Mouse (Mus musculus) forebrain, postnatal 0 days (tissue): ENCODE data around the gene Armc10. TPM values are rescaled to one million over a fixed set of nuclear protein-coding genes. Genes with fewer than 3 reads are reported as not detected.

Experiments
- ATAC-seq: fragments of 200-750 bp; cut with Nextera tagmentation; 2 replicates; pipeline ENCODE4 v1.8.0; 2017; ENCODE audit warnings: mild to moderate bottlenecking, moderate library complexity
- DNase-seq: peaks from one replicate; pipeline ENCODE4 v3.0.0-alpha.2; 2015
- H3K27ac ChIP-seq: fragments of 300-500 bp; sonication (generic); 2 replicates; pipeline ENCODE4 v1.5.1; 2014; ENCODE audit warnings: low read depth, mild to moderate bottlenecking, antibody characterized with exemption, low read length, moderate library complexity, mixed read lengths
- H3K27me3 ChIP-seq: fragments of 300-500 bp; sonication (generic); 2 replicates; pipeline ENCODE4 v1.6.1; 2014; ENCODE audit warnings: mild to moderate bottlenecking, low read length, mixed read lengths; ENCODE audit not compliant: insufficient read depth
- H3K36me3 ChIP-seq: fragments of 300-500 bp; sonication (generic); 2 replicates; pipeline ENCODE4 v1.6.1; 2014; ENCODE audit warnings: mild to moderate bottlenecking, moderate library complexity; ENCODE audit not compliant: insufficient read depth
- H3K4me1 ChIP-seq: fragments of 300-500 bp; sonication (generic); 2 replicates; pipeline ENCODE4 v1.6.1; 2014; ENCODE audit warnings: antibody characterized with exemption; ENCODE audit not compliant: insufficient read depth
- H3K4me2 ChIP-seq: fragments of 300-500 bp; sonication (generic); 2 replicates; pipeline ENCODE4 v1.6.1; 2014; ENCODE audit warnings: low read depth, mild to moderate bottlenecking, moderate library complexity
- H3K4me3 ChIP-seq: fragments of 300-500 bp; sonication (generic); 2 replicates; pipeline ENCODE4 v1.5.1; 2014; ENCODE audit warnings: low read depth, low read length, mixed read lengths
- H3K9ac ChIP-seq: fragments of 300-500 bp; sonication (generic); 2 replicates; pipeline ENCODE4 v1.6.1; 2014; ENCODE audit warnings: mild to moderate bottlenecking
- H3K9me3 ChIP-seq: fragments of 300-500 bp; sonication (generic); 2 replicates; pipeline ENCODE4 v1.6.1; 2016; ENCODE audit warnings: low read length
- CTCF ChIP-seq: sonication (generic); IDR thresholded peaks from 2 replicates; pipeline ENCODE4 v1.5.1; 2016; ENCODE audit warnings: antibody characterized with exemption, control low read depth, low read depth
- WGBS: fragments of 180-500 bp; shearing (Covaris S2); extraction: QIAGEN DNeasy Blood & Tissue Kit; methylation state at CpG from one replicate; pipeline ENCODE4 v1.1.7; 2014; 5-methylcytosine and 5-hydroxymethylcytosine counted together
- polyA plus RNA-seq: library from polyadenylated mRNA; unstranded; fragments of >200 nt; fragmentation: Nextera tagmentation; extraction: Ambion mirVana; gene quantifications from 2 replicates; pipeline ENCODE4 v1.2.1, GENCODE M21; 2015
- total RNA-seq: library from RNA; depleted of rRNA; stranded (reverse); fragments of >200 nt; gene quantifications from 2 replicates; pipeline ENCODE4 v1.2.3, GENCODE M21; 2014

Gene Armc10
- total and polyA plus RNA-seq, 2 experiments from 2014 or later: 48.8 to 108 TPM

GRCm38 (mm10) chr5:21667191-21668137, 21.9 kb downstream of the Armc10 start:
- DNase-seq: no peak
- peaks cover 7% of the 10 kb centered on the region; the same call in 1 of the 2 replicates for H3K36me3 ChIP-seq
- no peaks in the 10 kb centered on the region for H3K9me3 ChIP-seq
- ATAC-seq: no peak
- no peak overlapping the region for H3K27ac ChIP-seq
- H3K4me3 ChIP-seq: no peak overlapping the region
- no peak overlapping the region for H3K4me2 ChIP-seq
- no peaks in the 10 kb centered on the region for H3K27me3 ChIP-seq
- WGBS: 64% methylated on average over 8 of the region's 8 CpGs
- no peak; the same call in 1 of the 2 replicates for TF ChIP-seq CTCF
- no peak overlapping the region for H3K9ac ChIP-seq
- no peaks in the 10 kb centered on the region for H3K4me1 ChIP-seq

GRCm38 (mm10) chr5:21669307-21669706, 23.7 kb downstream of the Armc10 start:
- no peaks in the 10 kb centered on the region for H3K9me3 ChIP-seq
- H3K4me2 ChIP-seq: no peak overlapping the region
- 91% methylated on average over 2 of the region's 2 CpGs for WGBS
- no peak overlapping the region for H3K9ac ChIP-seq
- no peaks in the 10 kb centered on the region; the same call in 1 of the 2 replicates for H3K36me3 ChIP-seq
- H3K27ac ChIP-seq: no peak overlapping the region
- no peak for TF ChIP-seq CTCF
- no peak overlapping the region for H3K4me3 ChIP-seq
- DNase-seq (no peak), ATAC-seq (no peak)
- H3K4me1 ChIP-seq: no peaks in the 10 kb centered on the region
- no peaks in the 10 kb centered on the region for H3K27me3 ChIP-seq

- no peak overlapping the region for H3K4me3 ChIP-seq
- no peaks in the 10 kb centered on the region for H3K9me3 ChIP-seq
- WGBS: 53% methylated on average over 23 of the region's 23 CpGs
- H3K36me3 ChIP-seq: peaks cover 7% of the 10 kb centered on the region; the same call in 1 of the 2 replicates
- H3K27me3 ChIP-seq: no peaks in the 10 kb centered on the region
- H3K4me1 ChIP-seq: no peaks in the 10 kb centered on the region
- 0 out of 2 replicates have a peak, but pooled peaks have one; percentile 29 for ATAC-seq
- DNase-seq: no peak
- no peak for TF ChIP-seq CTCF
- H3K4me2 ChIP-seq: peak overlapping the region; percentile 8; the same call in 1 of the 2 replicates
- no peak overlapping the region for H3K27ac ChIP-seq
- H3K9ac ChIP-seq: no peak overlapping the region
Observed at GRCm38 (mm10) chr5:21672812-21673635, 27.4 kb downstream of the Armc10 start.

GRCm38 (mm10) chr5:21673742-21674141, 28.1 kb downstream of the Armc10 start:
- peak; percentile 53 for ATAC-seq

GRCm38 (mm10) chr5:21675019-21675418, 29.4 kb downstream of the Armc10 start:
- no peak for DNase-seq
- ATAC-seq: no peak
- Histone ChIP-seq H3K36me3 (peaks cover 7% of the 10 kb centered on the region; the same call in 1 of the 2 replicates), H3K27me3 (no peaks in the 10 kb centered on the region), H3K9ac (no peak overlapping the region), H3K4me2 (no peak overlapping the region), H3K9me3 (no peaks in the 10 kb centered on the region), H3K4me1 (no peaks in the 10 kb centered on the region), H3K27ac (no peak overlapping the region), H3K4me3 (no peak overlapping the region)
- WGBS: 86% methylated on average over 12 of the region's 12 CpGs
- TF ChIP-seq CTCF: no peak

More at GRCm38 (mm10) chr5:21673742-21674141, 28.1 kb downstream of the Armc10 start:
- Histone ChIP-seq H3K9ac (no peak overlapping the region), H3K4me1 (no peaks in the 10 kb centered on the region), H3K27ac (no peak overlapping the region), H3K27me3 (no peaks in the 10 kb centered on the region), H3K9me3 (no peaks in the 10 kb centered on the region), H3K36me3 (peaks cover 7% of the 10 kb centered on the region; the same call in 1 of the 2 replicates), H3K4me3 (no peak overlapping the region), H3K4me2 (no peak overlapping the region)
- DNase-seq: no peak
- no peak for TF ChIP-seq CTCF
- WGBS: 65% methylated on average over 9 of the region's 9 CpGs

GRCm38 (mm10) chr5:21675494-21675893, 29.9 kb downstream of the Armc10 start:
- peaks cover 7% of the 10 kb centered on the region; the same call in 1 of the 2 replicates for H3K36me3 ChIP-seq
- 96% methylated on average over 23 of the region's 23 CpGs for WGBS
- no peak overlapping the region for H3K4me3 ChIP-seq
- ATAC-seq (no peak), DNase-seq (no peak)
- H3K4me2 ChIP-seq: no peak overlapping the region
- H3K9me3 ChIP-seq: no peaks in the 10 kb centered on the region
- H3K27ac ChIP-seq: no peak overlapping the region
- no peaks in the 10 kb centered on the region for H3K27me3 ChIP-seq
- no peak overlapping the region for H3K9ac ChIP-seq
- no peak for TF ChIP-seq CTCF
- H3K4me1 ChIP-seq: no peaks in the 10 kb centered on the region
